Mouse (Mus musculus): ENCODE results near the gene Dydc1. TPM values are rescaled to one million over a fixed set of nuclear protein-coding genes. Genes with fewer than 3 reads are reported as not detected.

The Dydc1 gene
- polyA plus RNA-seq, 1 experiment from 2014 or later: not detected

Other genes with a start within 250 kb of the Dydc1 start
- 0.48 and 0.67 TPM in 2 replicates for gene Sh2d4b, start 179.6 kb upstream of the Dydc1 start, polyA plus RNA-seq (2015; fragmentation: Nextera tagmentation; extraction: Ambion mirVana)
- gene Tspan14, start 106.1 kb upstream of the Dydc1 start, polyA plus RNA-seq (2015; fragmentation: Nextera tagmentation; extraction: Ambion mirVana): 40.8 and 42.0 TPM in 2 replicates
- gene Fam213a, start 59.1 kb upstream of the Dydc1 start, polyA plus RNA-seq (2015; fragmentation: Nextera tagmentation; extraction: Ambion mirVana): 48.6 and 50.4 TPM in 2 replicates
- 0.24 and 0.49 TPM in 2 replicates for gene Dydc2, start 3.7 kb upstream of the Dydc1 start, polyA plus RNA-seq (2015; fragmentation: Nextera tagmentation; extraction: Ambion mirVana)
- gene Mat1a, start 32.1 kb downstream of the Dydc1 start, polyA plus RNA-seq (2015; fragmentation: Nextera tagmentation; extraction: Ambion mirVana): 0.31 and 0.50 TPM in 2 replicates
- gene Sftpa1, start 58.9 kb downstream of the Dydc1 start, polyA plus RNA-seq (2015; fragmentation: Nextera tagmentation; extraction: Ambion mirVana): 0.71 and 1.3 TPM in 2 replicates
- 0.64 TPM in 1 of 2 replicates, not detected in the other for gene Mbl1, start 78.5 kb downstream of the Dydc1 start, polyA plus RNA-seq (2015; fragmentation: Nextera tagmentation; extraction: Ambion mirVana)
- gene Sftpd, start 112.2 kb downstream of the Dydc1 start, polyA plus RNA-seq (2015; fragmentation: Nextera tagmentation; extraction: Ambion mirVana): not detected in 2 replicates
- gene Gm2832, start 205.9 kb downstream of the Dydc1 start, polyA plus RNA-seq (2015; fragmentation: Nextera tagmentation; extraction: Ambion mirVana): not detected in 2 replicates